Mouse (Mus musculus): ENCODE results near the gene Tubb2a.

Tubb2a gene

DNA sequence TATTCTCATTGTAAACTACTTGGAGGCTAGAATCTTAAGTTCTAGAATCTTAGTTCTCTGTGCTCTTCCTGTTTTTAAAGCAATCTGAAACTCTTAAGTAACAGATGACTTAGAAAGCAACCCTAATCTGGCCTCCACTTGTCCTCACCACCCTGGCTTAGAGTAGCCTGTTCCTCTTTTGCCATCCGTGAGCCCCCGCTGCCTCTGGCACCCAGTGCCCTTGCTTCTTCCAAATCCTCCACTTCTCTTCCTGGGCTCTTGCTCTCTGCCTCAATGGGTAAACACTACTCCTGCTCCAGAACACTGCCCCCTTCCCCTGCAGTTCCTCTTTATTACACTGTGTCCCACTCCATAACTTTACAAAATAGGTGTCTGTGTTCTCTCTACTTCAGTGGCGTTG, 26.1 kb downstream of the Tubb2a start:
- no peak for DNase-seq (ENCODE audit: low spot score)

DNA sequence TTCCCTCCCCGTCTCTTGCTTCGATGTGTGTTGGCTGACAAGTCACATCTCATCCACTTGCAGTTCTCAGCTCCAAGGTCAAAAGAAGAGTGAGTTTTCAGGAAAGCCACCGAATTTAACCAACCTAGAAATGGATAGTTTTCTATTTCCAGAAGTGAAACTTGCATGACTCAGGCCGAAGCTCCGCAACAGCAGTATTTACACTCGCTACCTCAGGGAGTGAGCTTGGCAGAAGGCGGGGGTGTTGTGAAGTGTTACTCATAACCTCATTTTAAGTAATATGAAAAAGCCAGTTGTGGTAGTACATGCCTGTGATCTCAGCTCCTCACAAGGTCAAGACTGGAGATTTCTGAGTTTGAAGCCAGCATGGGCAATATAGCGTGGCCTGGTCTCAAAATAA, 27.3 kb downstream of the Tubb2a start:
- peak; percentile 25 for DNase-seq (ENCODE audit: low spot score)

DNA sequence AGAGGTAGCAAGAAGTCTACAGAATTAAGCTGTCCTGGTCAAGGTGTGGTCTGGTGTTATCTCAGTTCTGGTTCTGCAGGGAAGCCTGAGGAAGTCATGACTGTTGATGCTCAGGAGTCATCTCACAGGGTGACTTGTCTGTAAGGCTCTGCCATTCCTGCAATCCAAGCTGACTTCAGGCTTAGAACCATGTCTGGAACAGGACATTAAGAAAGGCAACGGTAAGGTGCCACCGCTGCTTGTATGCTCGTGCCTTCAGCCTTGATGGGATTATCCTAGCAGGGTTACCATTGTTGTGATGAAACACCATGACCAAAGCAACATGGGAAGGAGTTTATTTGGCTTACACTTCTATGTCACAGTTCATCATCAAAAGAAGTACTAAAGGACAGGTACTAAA, 30.3 kb downstream of the Tubb2a start:
- peak; percentile 11 for DNase-seq (ENCODE audit: low spot score)

- DNase-seq (ENCODE audit: low spot score), result peak; percentile 84
Observed at GRCm38 (mm10) chr13:34046421-34047012, 31.3 kb downstream of the Tubb2a start.

GRCm38 (mm10) chr13:34045511-34046249, 32.1 kb downstream of the Tubb2a start:
- DNase-seq (ENCODE audit: low spot score), result peak; percentile 28

DNA sequence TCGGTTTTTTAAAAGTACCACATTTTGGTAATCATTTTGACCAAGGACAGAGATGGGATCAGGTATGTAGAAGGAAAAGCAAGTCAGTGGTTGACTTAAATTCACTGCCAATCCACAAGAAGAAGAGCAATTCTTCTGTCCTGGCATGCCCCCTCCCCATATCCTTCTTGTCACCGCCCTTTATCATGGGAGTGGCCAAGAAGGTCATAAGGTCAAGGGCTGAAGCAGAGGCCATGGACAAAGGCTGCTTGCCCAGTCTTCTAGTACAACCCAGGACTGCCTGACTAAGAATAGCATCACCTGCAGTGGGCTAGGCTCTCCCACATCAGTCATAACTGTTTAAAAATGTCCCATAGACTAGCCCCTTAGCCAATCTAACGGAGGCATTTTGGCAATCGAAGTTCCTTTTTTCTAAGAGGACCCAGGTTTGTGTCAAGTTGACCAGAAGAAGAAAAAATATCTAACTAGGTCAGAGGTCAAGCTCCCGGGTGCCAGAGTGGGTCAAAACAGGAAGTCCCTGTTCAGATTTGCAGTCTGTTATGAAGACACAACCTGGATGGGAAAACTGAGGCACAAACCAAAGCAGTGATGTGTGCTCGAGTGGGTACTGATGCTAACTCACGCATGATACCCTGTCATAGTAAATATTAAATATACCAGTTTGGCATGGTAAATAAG, 34.0 kb downstream of the Tubb2a start:
- no peak for DNase-seq (ENCODE audit: low spot score)

DNA sequence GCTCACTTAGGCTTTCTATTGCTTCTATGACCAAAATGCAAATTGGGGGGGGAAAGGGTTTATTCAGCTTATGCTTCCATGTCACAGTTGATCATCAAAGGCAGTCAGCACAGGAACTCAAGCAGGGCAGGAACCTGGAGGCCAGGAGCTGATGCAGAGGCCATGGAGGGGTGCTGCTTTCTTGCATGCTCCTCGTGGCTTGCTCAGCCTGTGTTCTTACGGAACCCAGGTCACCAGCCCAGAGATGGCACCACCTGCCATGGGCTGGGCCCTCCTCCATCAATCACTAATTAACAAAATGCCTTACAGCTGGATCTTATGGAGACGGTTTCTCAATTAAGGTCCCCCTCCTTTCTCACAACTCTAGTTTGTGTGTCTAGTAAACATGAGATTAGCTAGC, 37.7 kb downstream of the Tubb2a start:
- DNase-seq (ENCODE audit: low spot score), result no peak

DNA sequence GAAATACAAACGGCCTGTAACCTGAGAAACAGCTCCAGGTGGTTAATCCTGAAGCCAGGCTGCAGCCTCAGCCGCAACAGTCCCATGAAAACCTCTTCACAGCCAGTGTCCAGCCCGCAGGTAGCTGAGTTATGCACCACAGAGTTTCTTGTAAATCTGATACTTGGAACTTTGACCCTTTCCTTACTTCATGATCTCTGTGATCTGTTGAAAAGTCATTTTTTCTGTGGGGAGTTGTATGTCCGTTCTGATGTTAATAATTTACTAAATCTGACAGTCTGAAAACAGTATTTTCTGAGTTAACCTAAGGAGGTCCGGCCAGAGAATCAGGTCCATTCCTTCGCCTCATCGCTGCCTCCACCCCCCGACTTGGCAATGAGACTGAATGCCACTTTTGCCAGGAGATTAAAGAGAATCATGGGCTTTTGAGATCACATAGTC, 38.9 kb downstream of the Tubb2a start:
- no peak for DNase-seq (ENCODE audit: low spot score)

DNA sequence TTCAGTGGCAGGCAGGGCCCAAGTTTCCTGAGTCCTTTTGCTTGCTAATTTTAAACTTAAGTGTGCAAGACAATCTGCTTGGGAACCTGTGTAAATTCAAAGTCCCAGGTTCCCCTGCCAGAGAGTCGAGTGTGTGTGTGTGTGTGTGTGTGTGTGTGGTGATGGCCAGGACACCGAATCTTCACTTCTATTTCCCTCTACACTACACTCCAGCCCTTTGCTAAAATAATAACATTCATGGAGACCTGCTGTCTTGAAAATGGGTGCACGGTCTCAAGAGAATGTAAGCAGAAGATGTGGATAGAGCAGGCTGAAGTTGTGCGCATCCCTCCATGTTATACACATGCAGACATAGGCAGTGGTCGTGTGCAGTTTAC, 39.8 kb downstream of the Tubb2a start:
- DNase-seq (ENCODE audit: low spot score), result no peak

DNA sequence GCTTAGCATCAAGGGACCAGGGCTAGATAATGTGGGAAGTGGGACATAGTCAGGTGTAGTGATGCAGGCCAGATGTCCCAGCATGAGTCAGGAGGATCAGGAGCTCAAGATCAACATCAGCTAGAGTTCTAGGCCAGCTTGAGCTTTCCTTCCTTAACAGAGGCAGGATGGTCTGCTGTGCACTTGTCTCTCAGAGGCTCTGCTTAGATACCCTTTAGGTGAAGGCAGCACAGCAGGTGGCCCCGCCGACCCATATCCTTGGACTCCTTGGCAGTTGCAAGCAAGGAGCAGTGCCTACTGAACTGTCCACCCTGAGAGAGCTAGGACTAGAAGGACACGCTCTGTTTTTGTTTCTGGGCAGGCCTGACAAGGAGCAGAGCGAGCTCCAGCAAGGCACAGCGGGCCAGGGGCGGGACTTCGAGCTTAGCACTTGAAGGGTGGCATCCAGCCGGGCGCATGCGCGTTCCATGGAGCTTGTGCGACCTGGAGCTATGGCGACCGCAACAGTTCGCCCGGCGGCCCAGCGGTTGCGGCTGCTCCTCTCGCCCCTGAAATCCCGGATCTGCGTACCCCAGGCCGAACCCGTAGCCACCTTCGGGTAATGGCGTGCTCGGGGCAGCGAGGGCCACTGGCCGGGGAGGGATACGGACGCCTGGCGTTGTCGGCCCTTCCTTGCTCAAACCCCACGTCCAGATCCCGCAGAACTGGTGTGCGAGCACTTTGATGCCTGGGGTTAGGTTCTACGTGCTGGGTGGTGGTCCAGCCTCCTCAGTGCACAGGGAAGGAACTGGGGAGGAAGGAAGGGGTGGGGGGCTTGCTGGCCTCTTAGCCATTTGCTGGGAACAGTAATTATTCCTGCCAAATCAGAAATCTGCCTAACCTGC, 40.4 kb downstream of the Tubb2a start, which contains the start of gene Bphl:
Bphl (plus strand) TSS at position 426 of the 884 bp plus-strand sequence.
- DNase-seq (ENCODE audit: low spot score), result peak; percentile 93

DNA sequence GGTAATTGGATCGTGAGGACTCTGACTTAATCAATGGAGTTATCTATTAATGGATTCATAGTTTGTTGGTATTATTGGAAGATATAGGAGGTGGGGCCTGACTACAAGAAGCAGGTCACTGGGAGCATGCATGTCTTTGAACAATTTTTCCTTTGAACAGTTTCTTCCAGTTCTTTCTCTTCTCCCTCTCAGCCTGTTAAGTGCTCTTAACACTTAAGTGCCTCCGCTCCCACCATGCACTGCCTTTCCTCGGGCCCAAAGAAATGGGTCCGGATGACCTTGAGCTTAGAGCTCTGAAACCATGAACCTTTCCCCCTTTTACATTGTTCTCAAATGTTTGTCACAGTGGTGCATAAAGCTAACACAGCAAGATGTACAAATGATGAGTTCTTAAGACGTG, 41.1 kb downstream of the Tubb2a start:
- no peak for DNase-seq (ENCODE audit: low spot score)

GRCm38 (mm10) chr13:34035424-34035823, 42.4 kb downstream of the Tubb2a start:
- no peak for DNase-seq (ENCODE audit: low spot score)

- DNase-seq (ENCODE audit: low spot score), result no peak
Observed at GRCm38 (mm10) chr13:34032041-34032440, 45.8 kb downstream of the Tubb2a start.
